Comparison of ENCODE assay signal across 9 mouse cellular contexts in the genomic region with DNA sequence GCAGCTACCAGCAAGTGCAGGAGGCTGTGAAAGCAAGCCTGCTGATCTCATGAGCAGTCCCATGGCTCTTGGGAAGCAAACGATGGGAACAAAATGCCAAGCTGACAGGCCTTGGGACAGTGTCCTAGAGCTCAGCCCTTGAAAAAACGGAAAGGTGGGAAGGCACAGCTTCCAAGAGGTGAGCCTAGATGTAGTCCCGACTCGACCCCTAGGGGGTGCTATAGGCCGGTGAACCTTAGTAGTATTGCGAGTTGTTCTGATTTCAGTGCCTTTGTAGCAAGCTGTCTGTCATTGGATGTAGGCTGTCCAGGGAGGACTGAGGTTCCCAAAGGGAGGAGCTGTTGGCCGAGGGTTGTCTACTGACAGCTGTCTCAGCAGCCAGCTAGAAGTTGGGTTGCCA. TPM values are rescaled to one million over a fixed set of nuclear protein-coding genes. Genes with fewer than 3 reads are reported as not detected.
DNase-seq lines count a peak whose midpoint lies in the region; ATAC-seq and TF ChIP-seq lines count a peak whose summit lies in the region.
"Had no signal": no experiment of that assay in that cellular context is flagged by ENCODE, and none has a peak within 500 bp of the region (broad histone marks: within the 10 kb centered on the region; RNA-seq: fewer than 3 reads in every experiment).

No protein-coding gene starts in this region.

- peak; percentile 73 for DNase-seq in B cell, adult 2 months
- peak; percentile 49 for DNase-seq in Muller cell, postnatal 12 days (ENCODE audit: inconsistent ontology term)
- DNase-seq in cerebellum, adult 9-11 months = peak; percentile 52
- DNase-seq in gastrocnemius, adult 2 months = peak; percentile 79
- DNase-seq in kidney, postnatal 25 days = peak; percentile 68 to 83
- peak; percentile 74 for DNase-seq in liver, postnatal 0 days
- DNase-seq in right cerebral cortex, adult 2 months (ENCODE audit: low spot score in 2 of 2) = peak; percentile 87 to 89
- peak; percentile 65 for DNase-seq in urinary bladder, postnatal 14 days (ENCODE audit: low spot score)

- no peak overlapping the region for H3K9ac ChIP-seq in liver, postnatal 0 days (replicated peaks)
- H3K9ac ChIP-seq: heart, embryonic 15.5 days had no signal

- TF ChIP-seq CTCF in gastrocnemius, adult 2 months (IDR thresholded peaks at IDR 0.05) = peak; percentile 84
- TF ChIP-seq CTCF in liver, postnatal 0 days (IDR thresholded peaks at IDR 0.05; ENCODE audit: low read depth) = peak; percentile 73

- TF ChIP-seq EP300 in liver, postnatal 0 days (IDR thresholded peaks at IDR 0.05; ENCODE audit: low read depth) = no peak

- no peaks in the 10 kb centered on the region for H3K4me1 ChIP-seq in liver, postnatal 0 days (ENCODE audit: insufficient read depth)
- H3K4me1 ChIP-seq: heart, embryonic 15.5 days had no signal

- H3K27me3 ChIP-seq in liver, postnatal 0 days (ENCODE audit: insufficient read depth, low read length) = no peaks in the 10 kb centered on the region

- no peaks in the 10 kb centered on the region for H3K9me3 ChIP-seq in liver, postnatal 0 days (ENCODE audit: low read length)
- H3K9me3 ChIP-seq: heart, embryonic 15.5 days had no signal

- H3K4me3 ChIP-seq in gastrocnemius, adult 2 months = no peak overlapping the region
- no peak overlapping the region for H3K4me3 ChIP-seq in liver, postnatal 0 days (ENCODE audit: low read depth, low read length)
- H3K4me3 ChIP-seq: heart, embryonic 15.5 days had no signal

- no peaks in the 10 kb centered on the region for H3K36me3 ChIP-seq in liver, postnatal 0 days (replicated peaks; ENCODE audit: insufficient read depth, low read length)
- H3K36me3 ChIP-seq: heart, embryonic 15.5 days had no signal

- no peak overlapping the region for H3K27ac ChIP-seq in gastrocnemius, adult 2 months
- H3K27ac ChIP-seq in liver, postnatal 0 days (ENCODE audit: low read depth) = no peak overlapping the region
- H3K27ac ChIP-seq: heart, embryonic 15.5 days had no signal

- no peak overlapping the region for H3K4me2 ChIP-seq in liver, postnatal 0 days (ENCODE audit: low read depth, low read length)
- H3K4me2 ChIP-seq: heart, embryonic 15.5 days had no signal

- no peak for ATAC-seq in liver, postnatal 0 days

- intact Hi-C loops in gastrocnemius, adult 2 months (cut with DNase I) = loop anchor here (2.0 to 10.0 kb wide), 3 partner anchors 120 to 550 kb away; no protein-coding TSS in a partner anchor

- 11% methylated on average over 7 of the region's 7 CpGs for WGBS in liver, postnatal 0 days (ENCODE audit: insufficient replicate concordance)

RNA-seq across cellular contexts. Expression of gene Cacng5, which starts 49.7 kb away (rescaled TPM):
- under 1 TPM in 1 of 2 experiments, not detected in 1; 0.08 TPM for total RNA-seq in gastrocnemius, adult 2 months (2021)
- not detected in 2 replicates for polyA plus RNA-seq in liver, postnatal 0 days (2015; fragmentation: Nextera tagmentation; extraction: Ambion mirVana)
